Mouse (Mus musculus) ES-CJ7 (cell line): ENCODE results near the gene Katnb1.

ENCODE experiments used
- DNase-seq: peaks from one replicate; pipeline ENCODE4 v3.0.0; 2011; ENCODE audit warnings: low read depth, low spot score

Katnb1 gene

GRCm38 (mm10) chr8:95084744-95085431 lies 3.9 kb downstream of the Katnb1 start:
- peak; percentile 61 for DNase-seq

DNA sequence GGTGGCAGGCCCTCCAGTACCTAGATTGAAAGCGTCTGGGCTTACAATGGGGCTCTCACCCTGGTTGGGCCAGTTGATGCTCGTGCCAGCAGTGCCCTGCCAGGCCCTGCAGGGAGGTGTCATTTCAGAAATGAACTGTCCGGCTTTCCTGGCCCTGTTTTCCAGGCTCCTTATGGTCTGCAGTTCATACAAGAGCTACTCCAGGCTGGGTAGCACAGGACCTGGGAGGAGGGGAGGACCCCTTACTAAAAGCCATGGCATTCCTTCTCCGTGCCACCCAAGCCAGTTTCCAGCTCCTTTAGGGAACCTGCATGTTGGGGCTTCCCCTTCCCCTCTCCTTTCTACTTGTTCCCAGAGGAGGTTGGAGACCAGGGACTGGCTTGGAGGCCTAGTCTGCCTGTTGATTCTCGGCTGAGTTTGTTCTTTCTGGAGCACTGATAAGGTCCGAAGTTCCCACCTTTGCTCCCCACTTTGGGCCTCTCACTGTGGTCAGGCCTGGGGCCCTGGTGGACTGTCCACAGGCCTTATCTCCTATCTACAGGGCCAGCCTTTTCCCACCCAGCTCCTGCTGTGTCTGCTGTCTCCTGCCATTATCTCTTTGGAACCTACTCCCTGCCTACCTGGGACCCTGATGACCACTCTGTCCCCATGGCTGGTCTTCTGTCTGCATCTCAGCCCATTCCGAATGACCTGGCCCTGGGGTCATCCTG lies 4.6 kb downstream of the Katnb1 start:
- no peak for DNase-seq

DNA sequence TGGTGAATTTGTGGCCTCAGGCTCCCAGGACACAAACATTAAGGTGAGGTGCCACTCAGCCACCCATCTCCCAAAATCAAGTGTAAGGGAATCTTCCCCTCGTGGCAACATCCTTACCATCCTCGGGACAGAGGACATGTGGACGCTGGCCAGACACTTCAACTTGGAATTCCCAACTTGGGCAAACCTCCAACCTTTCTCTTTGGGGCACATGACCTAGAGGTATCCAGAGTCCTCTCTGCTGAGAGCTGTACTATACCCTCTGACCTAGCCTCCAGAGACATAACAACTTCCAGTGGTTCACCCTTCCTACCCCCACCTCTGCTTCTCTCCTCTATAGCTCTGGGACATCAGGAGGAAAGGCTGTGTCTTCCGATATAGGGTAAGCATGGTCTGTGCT lies 12.6 kb downstream of the Katnb1 start:
- DNase-seq: no peak

- DNase-seq: peak; percentile 69
Observed at GRCm38 (mm10) chr8:95099009-95099408, 18.0 kb downstream of the Katnb1 start.

GRCm38 (mm10) chr8:95101972-95102371 lies 21.0 kb downstream of the Katnb1 start:
- no peak for DNase-seq

DNA sequence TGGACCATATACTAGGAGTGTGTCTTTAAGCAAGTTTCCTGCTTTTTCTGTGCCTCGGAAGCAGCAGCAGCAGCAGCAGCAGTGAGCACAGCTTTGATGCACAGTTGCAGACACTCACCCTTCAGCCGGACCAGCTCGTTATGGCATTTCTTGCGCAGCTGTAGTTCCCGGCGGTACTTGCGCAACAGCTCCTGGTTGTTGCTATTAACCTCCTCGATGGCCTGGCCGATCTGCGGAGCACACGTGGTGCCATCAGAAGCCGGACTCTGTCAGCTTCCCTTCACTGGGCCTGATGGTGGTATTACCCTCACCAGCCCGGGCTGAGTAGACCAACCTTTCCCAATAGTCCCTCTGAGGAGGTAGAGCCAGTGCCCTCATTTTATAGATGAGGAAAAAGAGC lies 26.3 kb downstream of the Katnb1 start:
- DNase-seq: no peak

DNA sequence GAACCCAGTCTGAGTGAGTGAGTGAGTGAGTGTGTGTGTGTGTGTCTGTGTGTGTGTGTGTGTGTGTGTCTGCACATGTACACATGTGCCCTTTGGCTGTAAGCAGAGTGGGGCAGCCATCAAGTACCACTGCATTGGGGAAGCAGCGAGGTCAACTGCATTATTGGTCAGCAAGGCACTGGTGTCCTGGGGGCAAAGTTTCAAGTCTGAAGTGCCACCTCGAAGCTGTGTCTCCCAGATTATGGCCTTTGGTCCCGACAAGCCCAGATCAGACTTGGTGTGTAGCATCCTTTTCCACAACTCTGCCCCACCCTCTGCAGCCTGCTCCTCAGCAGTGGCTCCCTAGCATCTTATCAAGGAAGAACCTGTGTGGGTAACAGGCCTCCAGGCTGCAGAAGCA lies 31.6 kb downstream of the Katnb1 start:
- DNase-seq: no peak

- DNase-seq: no peak
Observed at GRCm38 (mm10) chr8:95113108-95113507, 32.1 kb downstream of the Katnb1 start.

- peak; percentile 88 for DNase-seq
Observed at GRCm38 (mm10) chr8:95113750-95114149, 32.8 kb downstream of the Katnb1 start.

DNA sequence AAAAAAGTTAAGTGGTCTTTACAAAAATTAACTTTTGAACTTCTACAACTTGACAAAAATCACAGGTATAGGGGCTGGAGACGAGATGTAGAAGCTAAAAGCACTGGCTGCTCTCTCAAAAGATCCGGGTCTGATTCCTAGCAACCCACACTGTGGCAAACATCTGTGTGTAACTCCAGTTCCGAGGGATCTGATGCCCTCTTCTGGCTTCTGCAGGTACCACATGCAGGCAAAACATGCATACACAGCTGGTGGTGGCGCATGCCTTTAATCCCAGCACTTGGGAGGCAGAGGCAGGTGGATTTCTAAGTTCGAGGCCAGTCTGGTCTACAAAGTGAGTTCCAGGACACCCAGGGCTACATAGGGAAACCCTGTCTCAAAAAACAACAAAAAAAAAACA lies 42.5 kb downstream of the Katnb1 start:
- peak; percentile 85 for DNase-seq

DNA sequence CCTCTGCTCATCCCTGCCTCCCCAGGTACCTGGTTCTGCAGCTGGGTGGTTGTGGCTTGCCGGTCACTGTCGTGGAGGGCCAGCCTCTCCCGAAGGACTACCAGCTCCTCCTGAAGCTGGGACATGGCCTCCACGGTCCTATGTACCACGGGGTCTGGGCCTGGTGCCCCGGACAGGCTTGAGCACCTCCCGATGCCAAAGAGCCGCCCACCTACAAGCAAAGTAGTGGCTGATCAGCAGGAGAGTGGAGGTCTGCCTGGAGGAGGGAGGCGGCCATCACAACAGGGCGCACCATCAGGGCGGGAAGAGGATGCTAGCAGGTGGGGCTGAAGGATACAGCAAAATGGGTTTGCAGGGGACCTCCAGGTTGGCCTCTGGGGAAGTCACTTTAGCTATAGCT lies 45.5 kb downstream of the Katnb1 start:
- no peak for DNase-seq

GRCm38 (mm10) chr8:95127658-95128057 lies 46.7 kb downstream of the Katnb1 start:
- DNase-seq: no peak

DNA sequence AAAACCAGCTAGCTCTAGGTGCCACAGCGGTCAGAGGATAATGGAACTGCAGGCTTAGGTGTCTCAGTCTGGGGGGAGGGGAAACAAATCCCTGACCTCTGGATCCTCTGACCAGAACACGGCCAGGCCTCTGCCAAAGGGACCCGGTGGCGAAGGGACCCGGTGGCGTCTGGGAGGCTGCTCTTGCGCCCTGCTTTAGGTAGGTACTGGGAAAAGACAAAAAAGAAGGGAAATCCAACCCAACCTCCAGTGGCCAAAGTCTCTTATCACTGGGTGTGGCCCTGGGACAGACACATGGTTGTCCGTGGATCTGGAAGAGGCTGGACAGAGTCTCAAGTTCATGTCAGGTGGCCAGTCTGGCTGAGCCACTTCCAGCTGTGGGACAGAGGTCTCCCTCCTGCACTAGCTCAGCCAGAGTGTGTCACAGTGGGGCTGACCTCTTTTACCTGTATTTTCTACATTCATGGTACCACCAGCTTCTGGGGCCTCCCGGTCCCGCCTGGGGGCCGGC lies 47.8 kb downstream of the Katnb1 start:
- no peak for DNase-seq

DNA sequence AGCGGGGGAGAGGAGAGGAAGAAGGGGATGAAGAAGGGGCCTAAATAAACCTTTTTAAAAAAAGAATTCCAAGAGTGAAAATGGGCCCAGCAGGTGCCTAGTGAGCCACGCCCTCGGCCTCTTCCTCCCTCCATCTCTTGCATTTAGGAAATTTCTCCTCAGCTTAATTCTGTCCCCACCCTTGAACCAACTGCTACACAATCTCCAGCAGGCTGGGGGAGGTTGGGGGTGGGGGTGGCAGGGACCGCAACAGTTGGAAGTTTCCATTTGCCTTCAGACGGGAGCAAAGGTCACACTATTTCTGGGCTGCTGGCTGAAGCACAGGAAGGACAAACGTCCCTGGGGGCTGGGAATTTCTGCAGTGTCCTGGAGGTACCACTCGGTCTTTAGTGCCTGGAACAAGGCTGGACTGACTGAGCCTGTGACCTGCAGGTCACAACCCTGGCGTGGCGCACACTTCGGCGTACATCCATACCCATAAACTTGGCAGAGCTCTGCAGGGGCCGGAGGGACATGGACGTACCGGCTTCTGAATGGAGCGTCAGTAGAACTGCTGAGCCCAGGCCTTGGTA lies 50.1 kb downstream of the Katnb1 start:
- DNase-seq: peak; percentile 91

- DNase-seq: no peak
Observed at GRCm38 (mm10) chr8:95131983-95132382, 51.0 kb downstream of the Katnb1 start.

DNA sequence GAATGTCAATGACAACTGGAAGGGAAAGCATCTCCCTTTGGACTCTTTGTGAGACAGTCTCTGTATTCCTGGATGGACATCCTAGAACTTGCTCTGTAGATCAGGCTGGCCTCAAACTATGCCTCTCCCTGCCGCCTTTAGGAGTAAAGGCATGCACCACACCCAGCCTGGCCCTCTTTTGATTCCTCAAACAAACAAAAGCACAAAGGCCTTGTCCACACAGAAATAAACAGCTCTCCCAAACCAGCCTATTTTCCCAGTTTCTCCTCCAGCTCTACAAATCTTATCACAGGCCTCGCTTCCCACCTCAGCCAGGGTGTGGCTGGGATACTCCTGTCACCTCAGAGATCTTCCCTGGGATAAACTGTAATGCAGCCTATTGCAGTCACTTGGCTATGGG lies 53.2 kb downstream of the Katnb1 start:
- DNase-seq: peak; percentile 59

GRCm38 (mm10) chr8:95135242-95135641 lies 54.3 kb downstream of the Katnb1 start:
- DNase-seq: no peak

GRCm38 (mm10) chr8:95136218-95136617 lies 55.2 kb downstream of the Katnb1 start:
- DNase-seq: peak; percentile 58

GRCm38 (mm10) chr8:95137201-95137600 lies 56.2 kb downstream of the Katnb1 start:
- DNase-seq: no peak

DNA sequence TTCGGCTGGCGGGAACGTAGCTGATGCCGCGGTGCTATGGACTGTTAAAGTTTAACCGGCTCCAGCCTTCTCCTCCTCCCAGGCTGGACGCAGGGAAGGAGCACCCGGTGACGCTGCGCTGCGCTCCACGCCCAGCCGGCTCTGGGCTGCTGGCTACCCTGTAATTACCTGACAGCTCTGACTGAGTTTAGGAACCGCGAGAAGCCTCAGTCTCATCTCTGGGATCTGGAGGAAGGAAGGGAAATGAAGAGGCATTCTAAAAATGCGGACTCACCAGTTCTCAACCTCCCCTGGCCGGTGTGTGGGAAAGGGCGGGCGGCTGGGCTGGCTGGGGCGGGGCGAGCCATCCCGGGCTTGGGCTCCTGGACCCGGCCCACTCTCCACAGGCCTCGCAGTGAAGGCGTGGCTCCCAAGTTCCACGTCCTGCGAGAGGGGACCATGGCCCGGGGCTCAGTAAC lies 56.7 kb downstream of the Katnb1 start:
- peak; percentile 61 for DNase-seq

DNA sequence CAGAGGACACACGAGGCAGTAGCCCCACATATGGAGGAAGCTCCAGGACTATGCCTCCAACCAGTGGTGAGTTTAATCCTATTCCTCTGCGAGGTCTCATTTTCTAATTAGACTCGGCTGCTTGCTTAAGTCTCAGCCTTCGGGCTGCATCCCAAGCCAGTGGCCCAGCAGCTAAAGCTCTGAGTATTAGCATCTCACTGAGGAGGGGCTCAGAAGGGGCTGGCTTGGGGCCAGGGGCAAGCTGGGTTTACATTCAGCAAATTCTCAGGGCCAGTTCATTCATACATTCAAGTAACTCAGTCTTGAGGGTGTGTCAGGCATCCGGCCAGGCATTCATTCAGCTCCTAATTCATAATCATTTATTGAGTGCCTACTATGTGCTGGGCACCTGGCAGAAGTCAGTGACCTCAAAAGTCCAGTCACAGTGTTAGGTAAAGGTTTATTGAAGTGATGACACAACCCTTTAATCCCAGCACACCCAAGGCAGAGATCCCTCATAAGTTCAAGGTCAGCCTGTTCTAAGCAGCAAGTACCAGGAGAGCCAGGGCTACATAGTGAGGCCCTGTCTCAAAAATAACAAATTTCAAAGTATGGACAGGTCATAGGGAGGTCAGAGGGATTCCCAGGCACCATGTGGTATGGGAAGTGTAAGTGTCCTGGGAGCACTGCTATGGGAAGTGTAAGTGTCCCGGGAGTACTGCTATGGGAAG lies 57.5 kb downstream of the Katnb1 start:
- no peak for DNase-seq

- DNase-seq: no peak
Observed at GRCm38 (mm10) chr8:95139051-95139365, 58.0 kb downstream of the Katnb1 start.
